Mouse (Mus musculus): ENCODE results near the gene Fam124a.

DNA sequence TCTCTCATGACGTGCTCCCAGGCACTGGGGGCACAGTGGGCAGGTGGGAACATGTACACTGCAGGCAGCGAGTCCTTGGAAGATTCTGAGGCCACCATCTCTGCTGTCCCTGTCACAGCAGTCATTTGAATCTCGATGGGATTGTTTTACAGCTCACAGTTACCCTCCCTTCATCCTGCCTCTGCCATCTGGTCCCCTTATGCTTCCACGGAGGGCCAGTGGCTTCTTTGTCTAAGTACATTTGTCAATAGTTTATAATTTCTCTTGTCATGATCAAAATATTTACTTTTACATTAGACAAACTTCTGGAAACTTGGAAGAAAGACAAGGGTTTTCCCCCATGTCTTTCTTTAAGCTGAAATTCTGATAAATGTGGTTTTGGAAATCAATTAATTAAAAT lies 8.8 kb upstream of the Fam124a start:
- TF ChIP-seq CTCF (IDR thresholded peaks at IDR 0.05; ENCODE audit: low read depth) (no peak), EP300 (IDR thresholded peaks at IDR 0.05; ENCODE audit: low read depth) (no peak)

All from liver, postnatal 0 days (tissue).